Mouse (Mus musculus): ENCODE results near the gene Trio. TPM values are rescaled to one million over a fixed set of nuclear protein-coding genes. Genes with fewer than 3 reads are reported as not detected.

Trio gene
- polyA plus RNA-seq, 1 experiment from 2014 or later: 8.8 TPM

GRCm38 (mm10) chr15:27918798-27919197, 106.8 kb downstream of the Trio start:
- no peak overlapping the region for H3K9ac ChIP-seq (ENCODE audit: low read length)
- TF ChIP-seq CTCF (IDR thresholded peaks at IDR 0.05; ENCODE audit: low read depth) (no peak), EP300 (optimal IDR thresholded peaks at IDR 0.05) (no peak)
- 0 out of 2 replicates have a peak, but pooled peaks cover 3% of the 10 kb centered on the region for H3K4me1 ChIP-seq (replicated peaks; ENCODE audit: control insufficient read depth, insufficient read depth)
- no peak overlapping the region for H3K4me3 ChIP-seq (ENCODE audit: low read depth, low read length)
- ATAC-seq (ENCODE audit: low FRiP score, low TSS enrichment): no peak
- WGBS: 73% methylated on average over 9 of the region's 9 CpGs
- H3K27me3 ChIP-seq (ENCODE audit: control insufficient read depth, insufficient read depth, low read length): no peaks in the 10 kb centered on the region
- no peaks in the 10 kb centered on the region for H3K9me3 ChIP-seq (ENCODE audit: control insufficient read depth, low read length)
- no peak overlapping the region for H3K4me2 ChIP-seq (replicated peaks; ENCODE audit: low read depth)
- 0 out of 2 replicates have a peak, but pooled peaks cover 2% of the 10 kb centered on the region for H3K36me3 ChIP-seq (ENCODE audit: control insufficient read depth, insufficient read depth, low read length)
- no peak overlapping the region for H3K27ac ChIP-seq (replicated peaks)
- no peak for DNase-seq (ENCODE audit: low spot score)

- no peak for ATAC-seq (ENCODE audit: low FRiP score, low TSS enrichment)
- H3K27me3 ChIP-seq (ENCODE audit: control insufficient read depth, insufficient read depth, low read length): no peaks in the 10 kb centered on the region
- 0 out of 2 replicates have a peak, but pooled peaks cover 2% of the 10 kb centered on the region for H3K36me3 ChIP-seq (ENCODE audit: control insufficient read depth, insufficient read depth, low read length)
- H3K4me3 ChIP-seq (ENCODE audit: low read depth, low read length): no peak overlapping the region
- WGBS: 59% methylated on average over 4 of the region's 4 CpGs
- TF ChIP-seq EP300 (optimal IDR thresholded peaks at IDR 0.05): no peak
- TF ChIP-seq CTCF (IDR thresholded peaks at IDR 0.05; ENCODE audit: low read depth): peak; percentile 58
- H3K27ac ChIP-seq (replicated peaks): no peak overlapping the region
- H3K9me3 ChIP-seq (ENCODE audit: control insufficient read depth, low read length): no peaks in the 10 kb centered on the region
- H3K4me1 ChIP-seq (replicated peaks; ENCODE audit: control insufficient read depth, insufficient read depth): no peaks in the 10 kb centered on the region
- DNase-seq (ENCODE audit: low spot score): no peak
- H3K4me2 ChIP-seq (replicated peaks; ENCODE audit: low read depth): no peak overlapping the region
- no peak overlapping the region for H3K9ac ChIP-seq (ENCODE audit: low read length)
These were observed 109.4 kb downstream of the Trio start for GRCm38 (mm10) chr15:27916204-27916603.

GRCm38 (mm10) chr15:27913013-27913412, 112.6 kb downstream of the Trio start:
- Histone ChIP-seq H3K36me3 (ENCODE audit: control insufficient read depth, insufficient read depth, low read length) (0 out of 2 replicates have a peak, but pooled peaks cover 2% of the 10 kb centered on the region), H3K9me3 (ENCODE audit: control insufficient read depth, low read length) (no peaks in the 10 kb centered on the region), H3K27ac (replicated peaks) (no peak overlapping the region), H3K27me3 (ENCODE audit: control insufficient read depth, insufficient read depth, low read length) (no peaks in the 10 kb centered on the region), H3K4me3 (ENCODE audit: low read depth, low read length) (no peak overlapping the region), H3K4me2 (replicated peaks; ENCODE audit: low read depth) (no peak overlapping the region), H3K4me1 (replicated peaks; ENCODE audit: control insufficient read depth, insufficient read depth) (no peaks in the 10 kb centered on the region), H3K9ac (ENCODE audit: low read length) (no peak overlapping the region)
- no peak for DNase-seq (ENCODE audit: low spot score)
- 42% methylated on average over 3 of the region's 3 CpGs for WGBS
- no peak for ATAC-seq (ENCODE audit: low FRiP score, low TSS enrichment)
- TF ChIP-seq EP300 (optimal IDR thresholded peaks at IDR 0.05) (no peak), CTCF (IDR thresholded peaks at IDR 0.05; ENCODE audit: low read depth) (no peak)

- DNase-seq (ENCODE audit: low spot score) (no peak), ATAC-seq (ENCODE audit: low FRiP score, low TSS enrichment) (no peak)
- Histone ChIP-seq H3K9ac (ENCODE audit: low read length) (no peak overlapping the region), H3K36me3 (ENCODE audit: control insufficient read depth, insufficient read depth, low read length) (no peaks in the 10 kb centered on the region), H3K4me1 (replicated peaks; ENCODE audit: control insufficient read depth, insufficient read depth) (no peaks in the 10 kb centered on the region), H3K4me3 (ENCODE audit: low read depth, low read length) (no peak overlapping the region), H3K27ac (replicated peaks) (no peak overlapping the region), H3K27me3 (ENCODE audit: control insufficient read depth, insufficient read depth, low read length) (no peaks in the 10 kb centered on the region), H3K4me2 (replicated peaks; ENCODE audit: low read depth) (no peak overlapping the region), H3K9me3 (ENCODE audit: control insufficient read depth, low read length) (no peaks in the 10 kb centered on the region)
- 82% methylated on average over 9 of the region's 9 CpGs for WGBS
- no peak for TF ChIP-seq CTCF (IDR thresholded peaks at IDR 0.05; ENCODE audit: low read depth)
- TF ChIP-seq EP300 (optimal IDR thresholded peaks at IDR 0.05): no peak
These were observed 114.5 kb downstream of the Trio start for GRCm38 (mm10) chr15:27911196-27911595.

- no peaks in the 10 kb centered on the region for H3K36me3 ChIP-seq (ENCODE audit: control insufficient read depth, insufficient read depth, low read length)
- no peaks in the 10 kb centered on the region for H3K4me1 ChIP-seq (replicated peaks; ENCODE audit: control insufficient read depth, insufficient read depth)
- ATAC-seq (ENCODE audit: low FRiP score, low TSS enrichment) (peak; percentile 64), DNase-seq (ENCODE audit: low spot score) (no peak)
- H3K27ac ChIP-seq (replicated peaks): no peak overlapping the region
- no peak overlapping the region for H3K4me3 ChIP-seq (ENCODE audit: low read depth, low read length)
- H3K4me2 ChIP-seq (replicated peaks; ENCODE audit: low read depth): no peak overlapping the region
- TF ChIP-seq CTCF (IDR thresholded peaks at IDR 0.05; ENCODE audit: low read depth): no peak
- no peak for TF ChIP-seq EP300 (optimal IDR thresholded peaks at IDR 0.05)
- H3K9ac ChIP-seq (ENCODE audit: low read length): no peak overlapping the region; the same call in 1 of the 2 replicates
- no peaks in the 10 kb centered on the region for H3K9me3 ChIP-seq (ENCODE audit: control insufficient read depth, low read length)
- WGBS: 68% methylated on average over 7 of the region's 7 CpGs
- no peaks in the 10 kb centered on the region for H3K27me3 ChIP-seq (ENCODE audit: control insufficient read depth, insufficient read depth, low read length)
These were observed 115.5 kb downstream of the Trio start for GRCm38 (mm10) chr15:27910179-27910578.

- 53% methylated on average over 5 of the region's 5 CpGs for WGBS
- peaks cover 2% of the 10 kb centered on the region; the same call in 1 of the 2 replicates for H3K36me3 ChIP-seq (ENCODE audit: control insufficient read depth, insufficient read depth, low read length)
- no peaks in the 10 kb centered on the region for H3K9me3 ChIP-seq (ENCODE audit: control insufficient read depth, low read length)
- no peak for DNase-seq (ENCODE audit: low spot score)
- H3K4me2 ChIP-seq (replicated peaks; ENCODE audit: low read depth): no peak overlapping the region
- no peak for TF ChIP-seq CTCF (IDR thresholded peaks at IDR 0.05; ENCODE audit: low read depth)
- TF ChIP-seq EP300 (optimal IDR thresholded peaks at IDR 0.05): no peak
- H3K9ac ChIP-seq (ENCODE audit: low read length): no peak overlapping the region
- ATAC-seq (ENCODE audit: low FRiP score, low TSS enrichment): no peak
- no peak overlapping the region for H3K27ac ChIP-seq (replicated peaks)
- no peaks in the 10 kb centered on the region for H3K27me3 ChIP-seq (ENCODE audit: control insufficient read depth, insufficient read depth, low read length)
- H3K4me1 ChIP-seq (replicated peaks; ENCODE audit: control insufficient read depth, insufficient read depth): no peaks in the 10 kb centered on the region
- H3K4me3 ChIP-seq (ENCODE audit: low read depth, low read length): no peak overlapping the region
These were observed 118.0 kb downstream of the Trio start for GRCm38 (mm10) chr15:27907649-27908048.

Measured in stomach, postnatal 0 days (tissue).